Mouse (Mus musculus) G1E (cell line): Measurements from ENCODE around the gene Adora1.

Experiments
- CTCF ChIP-seq: IDR thresholded peaks from 2 replicates; pipeline ENCODE4 v1.5.1; 2012; ENCODE audit warnings: low read depth, low read length, inconsistent platforms, mixed read lengths
- GATA1 ChIP-seq: IDR thresholded peaks from 2 replicates; pipeline ENCODE4 v1.6.1; 2012; ENCODE audit warnings: borderline replicate concordance, low read length, inconsistent platforms, mixed read lengths
- GATA2 ChIP-seq: IDR thresholded peaks from 2 replicates; pipeline ENCODE4 v1.6.1; 2012; ENCODE audit warnings: low read depth, low read length, inconsistent platforms, borderline replicate concordance
- POLR2AphosphoS5 ChIP-seq: IDR thresholded peaks from 2 replicates; pipeline ENCODE4 v1.6.1; 2012; ENCODE audit warnings: low read depth, low read length, inconsistent platforms; ENCODE audit not compliant: insufficient replicate concordance
- TAL1 ChIP-seq: conservative IDR thresholded peaks from 2 replicates; pipeline ENCODE4 v1.6.1; 2012; ENCODE audit warnings: low read depth, low read length, inconsistent platforms, mixed read lengths

DNA sequence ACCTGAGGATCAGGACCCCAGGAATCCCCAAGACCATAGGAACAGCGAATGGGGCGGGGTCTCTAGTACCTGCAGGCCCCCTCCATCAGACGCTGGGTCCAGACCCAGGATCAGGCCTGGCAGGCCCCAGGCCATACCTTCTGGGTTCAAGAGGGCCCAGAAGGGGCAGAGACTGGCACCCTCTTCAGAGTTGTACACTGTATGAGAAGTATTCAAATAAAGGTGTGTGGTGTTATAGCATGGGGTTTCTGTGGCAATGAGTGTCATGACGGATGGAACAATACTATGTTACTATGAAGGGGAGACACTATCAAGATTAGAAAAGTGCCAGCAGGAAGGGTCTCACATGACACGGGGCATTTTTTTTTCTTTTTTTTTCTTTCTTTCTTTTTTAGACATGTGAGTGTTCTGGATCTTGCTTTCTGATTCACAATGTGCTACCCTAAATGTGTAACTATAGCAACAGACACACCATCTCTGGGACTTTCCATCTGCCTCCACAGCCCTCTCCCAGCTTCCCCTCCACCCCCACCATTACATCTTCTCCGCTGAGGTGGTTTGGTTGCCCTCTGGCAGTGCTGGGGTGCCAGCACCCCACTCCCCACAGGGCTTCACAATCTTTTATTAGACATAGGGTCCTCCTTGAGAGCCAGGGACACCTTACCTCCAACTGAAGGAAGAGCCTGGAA, 34.1 kb downstream of the Adora1 start:
- TF ChIP-seq CTCF (no peak), GATA1 (no peak), POLR2AphosphoS5 (no peak), TAL1 (no peak), GATA2 (no peak)
